19 mouse cellular contexts compared by ENCODE assay signal in genomic region chr2:45143162-45143561, GRCm38 (mm10).
"Had no signal": no experiment of that assay in that cellular context is flagged by ENCODE, and none has a peak within 500 bp of the region (broad histone marks: within the 10 kb centered on the region; RNA-seq: fewer than 3 reads in every experiment).

No protein-coding gene starts in this region.

- DNase-seq: kidney, adult 18-20 months; kidney, adult 9 months; kidney, postnatal 14 days; kidney, postnatal 4 days; left cerebral cortex, postnatal 4 days; lung, adult 18-20 months; lung, postnatal 10 days; lung, postnatal 36 days; midbrain, embryonic 14.5 days; retina, postnatal 1 day; right cerebral cortex, postnatal 25 days; spleen, adult 18-20 months; thymus, postnatal 25 days had no signal

- H3K36me3 ChIP-seq: limb, embryonic 12.5 days; limb, embryonic 15.5 days; liver, embryonic 12.5 days; liver, embryonic 15.5 days; lung, embryonic 15.5 days; stomach, embryonic 15.5 days had no signal

- H3K27me3 ChIP-seq: limb, embryonic 12.5 days; limb, embryonic 15.5 days; liver, embryonic 12.5 days; liver, embryonic 15.5 days; lung, embryonic 15.5 days; stomach, embryonic 15.5 days had no signal

- ATAC-seq: liver, embryonic 12.5 days had no signal
